Mouse (Mus musculus): ENCODE results near the gene Slc4a10.

- TF ChIP-seq CTCF (IDR thresholded peaks at IDR 0.05; ENCODE audit: low read depth, low read length): no peak
- no peak for TF ChIP-seq POLR2A (IDR thresholded peaks at IDR 0.05; ENCODE audit: borderline replicate concordance, low read depth, low read length)
Measured at GRCm38 (mm10) chr2:62341061-62341733, 294.9 kb downstream of the Slc4a10 start.
